Mouse (Mus musculus): ENCODE results near the gene Nsun6.

Gene Nsun6

GRCm38 (mm10) chr2:14996036-14996435 lies 58.8 kb downstream of the Nsun6 start:
- DNase-seq (ENCODE audit: low read depth in 2 of 2, low spot score in 2 of 2), result no peak

GRCm38 (mm10) chr2:14992531-14992930 lies 62.3 kb downstream of the Nsun6 start:
- peak; percentile 2 to 39 for DNase-seq (ENCODE audit: low read depth in 2 of 2, low spot score in 2 of 2)

GRCm38 (mm10) chr2:14989350-14989749 lies 65.5 kb downstream of the Nsun6 start:
- DNase-seq (ENCODE audit: low read depth in 2 of 2, low spot score in 2 of 2), result no peak

GRCm38 (mm10) chr2:14988451-14988850 lies 66.4 kb downstream of the Nsun6 start:
- DNase-seq (ENCODE audit: low read depth in 2 of 2, low spot score in 2 of 2), result no peak

- no peak for DNase-seq (ENCODE audit: low read depth in 2 of 2, low spot score in 2 of 2)
Measured at GRCm38 (mm10) chr2:14984029-14984428, 70.8 kb downstream of the Nsun6 start.

GRCm38 (mm10) chr2:14961493-14961892 lies 93.4 kb downstream of the Nsun6 start:
- no peak for DNase-seq (ENCODE audit: low read depth in 2 of 2, low spot score in 2 of 2)

- no peak for DNase-seq (ENCODE audit: low read depth in 2 of 2, low spot score in 2 of 2)
Measured at GRCm38 (mm10) chr2:14960963-14961488, 93.8 kb downstream of the Nsun6 start.

- no peak for DNase-seq (ENCODE audit: low read depth in 2 of 2, low spot score in 2 of 2)
Measured at GRCm38 (mm10) chr2:14953090-14953489, 101.8 kb downstream of the Nsun6 start.
